In the genomic region with DNA sequence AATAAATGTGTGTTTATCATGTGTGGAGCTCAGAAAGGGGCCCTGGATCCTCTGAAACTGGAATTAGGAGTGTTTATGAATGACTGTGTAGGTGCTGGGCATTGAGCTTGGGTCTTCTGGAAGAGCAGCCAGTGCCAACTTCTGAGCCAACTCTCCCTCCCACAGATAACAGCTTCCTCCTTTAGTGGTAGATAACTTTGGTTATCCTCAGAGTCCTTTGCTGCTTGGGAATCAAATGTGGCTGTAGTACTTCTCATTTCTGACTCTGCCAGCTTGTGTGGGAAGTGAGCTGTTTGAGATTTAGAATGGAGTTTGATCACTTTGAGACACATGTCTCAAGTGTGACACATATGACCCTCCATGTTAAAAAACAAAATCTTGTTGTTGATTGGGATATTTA, we compare ENCODE assay signal across 24 mouse cellular contexts. TPM values are rescaled to one million over a fixed set of nuclear protein-coding genes. Genes with fewer than 3 reads are reported as not detected.
A peak's percentile ranks its signal among the peaks of the same experiment; 100 is the strongest.
DNase-seq lines count a peak whose midpoint lies in the region; ATAC-seq and TF ChIP-seq lines count a peak whose summit lies in the region.
"Had no signal": no experiment of that assay in that cellular context is flagged by ENCODE, and none has a peak within 500 bp of the region (broad histone marks: within the 10 kb centered on the region; RNA-seq: fewer than 3 reads in every experiment).

No protein-coding gene starts in this region.

- H3K27ac ChIP-seq in MEL (ENCODE audit: control insufficient read depth, low read depth, low read length) = no peak overlapping the region
- H3K27ac ChIP-seq: embryonic facial prominence, embryonic 10.5 days; embryonic facial prominence, embryonic 12.5 days; forebrain, embryonic 13.5 days; forebrain, embryonic 15.5 days had no signal

- H3K79me2 ChIP-seq in MEL (ENCODE audit: control insufficient read depth, insufficient read depth, low read length, poor library complexity) = no peaks in the 10 kb centered on the region

- peak; percentile 72 to 87 for TF ChIP-seq EP300 in MEL (IDR thresholded peaks at IDR 0.05; ENCODE audit: low read depth in 1 of 2, low read length in 2 of 2)

- DNase-seq in 416B (ENCODE audit: low read depth) (peak; percentile 24), MEL (ENCODE audit: low read depth, low spot score) (peak; percentile 76)
- DNase-seq in lung, postnatal 36 days = no peak
- no peak for DNase-seq in layer of hippocampus, adult 8-10 months (ENCODE audit: low spot score in 2 of 2)
- DNase-seq: adrenal gland, adult 8-10 months; adrenal gland, postnatal 14 days; adrenal gland, postnatal 36 days; B cell, adult 2 months; cerebellum, adult 11-12 months; cerebellum, adult 2 months; cerebellum, adult 9-10 months; cerebellum, postnatal 10 days; cerebellum, postnatal 25 days; forebrain, postnatal 0 days had no signal

- no peaks in the 10 kb centered on the region for H3K27me3 ChIP-seq in MEL (ENCODE audit: control insufficient read depth in 1 of 2, insufficient read depth in 2 of 2, low read length in 2 of 2)
- H3K27me3 ChIP-seq: CH12.LX; embryonic facial prominence, embryonic 12.5 days; forebrain, embryonic 13.5 days; forebrain, embryonic 15.5 days; Patski had no signal

- H3K36me3 ChIP-seq in MEL (ENCODE audit: control insufficient read depth in 1 of 2, insufficient read depth in 2 of 2, low read length in 2 of 2) = peaks cover 14 to 32% of the 10 kb centered on the region in 2 experiments

- H3K4me3 ChIP-seq in MEL (ENCODE audit: control insufficient read depth in 1 of 2, insufficient read depth in 1 of 2, low read depth in 2 of 2, low read length in 2 of 2) = no peak overlapping the region
- H3K4me3 ChIP-seq: embryonic facial prominence, embryonic 10.5 days; embryonic facial prominence, embryonic 12.5 days; forebrain, embryonic 13.5 days; forebrain, embryonic 15.5 days had no signal

- no peak for TF ChIP-seq CTCF in MEL (IDR thresholded peaks at IDR 0.05 in 2 of 3, conservative IDR thresholded peaks at IDR 0.05 in 1 of 3; ENCODE audit: control insufficient read depth in 1 of 3, insufficient read depth in 1 of 3, low read depth in 2 of 3, low read length in 3 of 3, poor library complexity in 1 of 3, severe bottlenecking in 1 of 3)

- no peaks in the 10 kb centered on the region for H3K9me3 ChIP-seq in MEL (replicated peaks; ENCODE audit: insufficient read depth, low read length)
- H3K9me3 ChIP-seq: embryonic facial prominence, embryonic 10.5 days; embryonic facial prominence, embryonic 12.5 days; forebrain, embryonic 13.5 days; forebrain, embryonic 15.5 days; G1E had no signal

- peak; percentile 20; the same call in 1 of the 2 replicates for ATAC-seq in megakaryocyte progenitor cell, adult 5-6 weeks (replicated peaks; ENCODE audit: poor library complexity)
- ATAC-seq: activated CD4-positive, CD25-positive, alpha-beta regulatory T cell, adult 4 months; CD4-positive, CD25-positive, alpha-beta regulatory T cell, adult 4 months; forebrain, embryonic 13.5 days; forebrain, embryonic 15.5 days; forebrain, postnatal 0 days; Patski had no signal

- peaks cover 2 to 6% of the 10 kb centered on the region in 2 experiments; a peak in 2 of 4 replicates for H3K4me1 ChIP-seq in MEL (ENCODE audit: control insufficient read depth in 1 of 2, insufficient read depth in 2 of 2, low read length in 2 of 2)
- H3K4me1 ChIP-seq: embryonic facial prominence, embryonic 10.5 days; embryonic facial prominence, embryonic 12.5 days had no signal

- TF ChIP-seq POLR2A in MEL (IDR thresholded peaks at IDR 0.05; ENCODE audit: control insufficient read depth in 1 of 2, insufficient read depth in 1 of 2, low read depth in 1 of 2, low read length in 2 of 2, poor library complexity in 1 of 2) = no peak

- H3K9ac ChIP-seq in MEL (ENCODE audit: control insufficient read depth, low read depth, low read length, poor library complexity, severe bottlenecking) = no peak overlapping the region
- H3K9ac ChIP-seq: embryonic facial prominence, embryonic 12.5 days; forebrain, embryonic 13.5 days; forebrain, embryonic 15.5 days; forebrain, postnatal 0 days had no signal

- TF ChIP-seq RAD21 in MEL (IDR thresholded peaks at IDR 0.05; ENCODE audit: low read depth, low read length) = no peak

TF ChIP-seq in MEL, 35 proteins besides CTCF, POLR2A, EP300 and RAD21:
- TF ChIP-seq ELF1 (IDR thresholded peaks at IDR 0.05; ENCODE audit: low read depth, low read length) (no peak), ZC3H11A (IDR thresholded peaks at IDR 0.05; ENCODE audit: low read depth, low read length) (no peak), TAL1 (IDR thresholded peaks at IDR 0.05; ENCODE audit: low read length) (no peak), MYB (IDR thresholded peaks at IDR 0.05; ENCODE audit: low read depth, low read length) (no peak), GATA1 (IDR thresholded peaks at IDR 0.05; ENCODE audit: low read depth, low read length) (peak; percentile 93), TBP (IDR thresholded peaks at IDR 0.05; ENCODE audit: low read depth, low read length) (peak; percentile 81; the same call in 1 of the 2 replicates), NRF1 (IDR thresholded peaks at IDR 0.05; ENCODE audit: insufficient read depth, low read depth, low read length, poor library complexity, severe bottlenecking) (no peak), GABPA (IDR thresholded peaks at IDR 0.05; ENCODE audit: low read depth, low read length) (no peak), SMC3 (IDR thresholded peaks at IDR 0.05; ENCODE audit: low read depth, low read length) (no peak), ZMIZ1 (IDR thresholded peaks at IDR 0.05; ENCODE audit: low read depth, low read length) (no peak), TCF12 (IDR thresholded peaks at IDR 0.05; ENCODE audit: low read depth, low read length) (peak; percentile 66; the same call in 1 of the 2 replicates), CHD1 (IDR thresholded peaks at IDR 0.05; ENCODE audit: low read depth, low read length) (no peak), POLR2AphosphoS5 (IDR thresholded peaks at IDR 0.05; ENCODE audit: borderline replicate concordance, low read depth, low read length) (no peak), SIN3A (IDR thresholded peaks at IDR 0.05; ENCODE audit: low read length) (peak; percentile 40; the same call in 1 of the 2 replicates), BHLHE40 (IDR thresholded peaks at IDR 0.05; ENCODE audit: borderline replicate concordance, low read depth, low read length) (no peak), E2F4 (IDR thresholded peaks at IDR 0.05; ENCODE audit: borderline replicate concordance, low read depth, low read length) (no peak), ZNF384 (IDR thresholded peaks at IDR 0.05; ENCODE audit: low read depth, low read length) (no peak), USF1 (IDR thresholded peaks at IDR 0.05; ENCODE audit: low read depth, low read length) (no peak), ETS1 (IDR thresholded peaks at IDR 0.05; ENCODE audit: low read depth, low read length) (0 out of 2 replicates have a peak, but pooled peaks have one; percentile 22), POLR2AphosphoS2 (IDR thresholded peaks at IDR 0.05; ENCODE audit: low read length) (no peak), MXI1 (IDR thresholded peaks at IDR 0.05; ENCODE audit: low read depth, low read length) (peak; percentile 36; the same call in 1 of the 2 replicates), MAFK (IDR thresholded peaks at IDR 0.05; ENCODE audit: borderline replicate concordance, low read depth, low read length) (no peak), HCFC1 (IDR thresholded peaks at IDR 0.05; ENCODE audit: low read depth, low read length) (no peak), NELFE (IDR thresholded peaks at IDR 0.05; ENCODE audit: low read depth, low read length) (no peak), USF2 (IDR thresholded peaks at IDR 0.05; ENCODE audit: borderline replicate concordance in 1 of 2, insufficient read depth in 1 of 2, low read depth in 1 of 2, low read length in 2 of 2) (no peak), CHD2 (IDR thresholded peaks at IDR 0.05; ENCODE audit: low read length) (no peak), KAT2A (conservative IDR thresholded peaks at IDR 0.05; ENCODE audit: low read depth, low read length) (no peak), MYC (IDR thresholded peaks at IDR 0.05; ENCODE audit: low read depth, low read length) (0 out of 2 replicates have a peak, but pooled peaks have one; percentile 22), UBTF (IDR thresholded peaks at IDR 0.05; ENCODE audit: borderline replicate concordance, insufficient read depth, low read depth, low read length) (no peak), JUND (IDR thresholded peaks at IDR 0.05; ENCODE audit: low read depth, low read length) (no peak), MAX (IDR thresholded peaks at IDR 0.05; ENCODE audit: low read length) (no peak), ZKSCAN1 (IDR thresholded peaks at IDR 0.05; ENCODE audit: low read depth, low read length) (no peak), RCOR1 (IDR thresholded peaks at IDR 0.05; ENCODE audit: low read depth, low read length) (peak; percentile 99), MAZ (IDR thresholded peaks at IDR 0.05; ENCODE audit: low read depth, low read length) (no peak), MEF2A (IDR thresholded peaks at IDR 0.05; ENCODE audit: extremely low read depth, insufficient replicate concordance, low read depth, low read length, poor library complexity, severe bottlenecking) (no peak)

RNA-seq across cellular contexts. Expression of a gene that starts 38.7 kb away (rescaled TPM):
- total RNA-seq in MEL (2012; rRNA removed) = 14.6 and 21.8 TPM in 2 replicates
- polyA plus RNA-seq in MEL (2012; ENCODE audit: insufficient read depth in 1 of 2, insufficient read length in 2 of 2, low read depth in 1 of 2, low replicate concordance in 2 of 2, missing spikeins in 1 of 2) = 10 to 100 TPM in 1 of 2 experiments, not detected in 1; 60.3 TPM
- total RNA-seq in megakaryocyte progenitor cell, adult 5-6 weeks (2015) = 30.7 and 35.4 TPM in 2 replicates
- 35.4 and 54.0 TPM in 2 replicates for total RNA-seq in megakaryocyte progenitor cell, adult 5-6 weeks (2017)
- total RNA-seq in layer of hippocampus, adult 8-10 months (2022) = 10 to 100 TPM; 60.2 to 70.2 (median 65.7) TPM

Comparison
In these comparisons a context has a peak if more than half of its experiments do, and no peak if none do; other contexts are left out.
1. DNase-seq: peak in 416B (single experiment) and MEL (single experiment); none in lung, postnatal 36 days (single experiment) and layer of hippocampus, adult 8-10 months (0 of 2).